Mouse (Mus musculus) spleen, adult 2 months (tissue): Measurements from ENCODE around the gene Bglap2. TPM values are rescaled to one million over a fixed set of nuclear protein-coding genes. Genes with fewer than 3 reads are reported as not detected.

ENCODE experiments used
- DNase-seq, 2 experiments: peaks; one replicate each; pipeline versions ENCODE4 v3.0.0 to v3.0.0-alpha.2; 2012 to 2021; ENCODE audit warnings: low spot score in 2 of 2, low read depth in 1 of 2
- H3K27ac ChIP-seq: fragments of 200-500 bp; 2 replicates; pipeline ENCODE4 v1.5.1; 2012; ENCODE audit warnings: low read length, inconsistent platforms; ENCODE audit not compliant: insufficient read depth
- H3K27me3 ChIP-seq: fragments of 200-500 bp; 2 replicates; pipeline ENCODE4 v1.6.1; 2012; ENCODE audit warnings: mild to moderate bottlenecking, moderate library complexity, low read length, inconsistent platforms; ENCODE audit not compliant: control insufficient read depth, insufficient read depth
- H3K36me3 ChIP-seq: fragments of 200-500 bp; 2 replicates; pipeline ENCODE4 v1.6.1; 2012; ENCODE audit warnings: mild to moderate bottlenecking, low read length, inconsistent platforms; ENCODE audit not compliant: control insufficient read depth, insufficient read depth
- H3K4me1 ChIP-seq: fragments of 200-500 bp; 2 replicates; pipeline ENCODE4 v1.6.1; 2011; ENCODE audit warnings: inconsistent platforms; ENCODE audit not compliant: control insufficient read depth, insufficient read depth, insufficient read length
- H3K4me3 ChIP-seq: fragments of 200-500 bp; 2 replicates; pipeline ENCODE4 v1.5.1; 2011; ENCODE audit warnings: mild to moderate bottlenecking, inconsistent platforms; ENCODE audit not compliant: insufficient read depth, insufficient read length; ENCODE audit errors: extremely low read depth
- CTCF ChIP-seq: fragments of 200-500 bp; IDR thresholded peaks from 2 replicates; pipeline ENCODE4 v1.5.1; 2011; ENCODE audit warnings: mild to moderate bottlenecking, inconsistent platforms; ENCODE audit not compliant: insufficient read depth, insufficient read length, insufficient replicate concordance; ENCODE audit errors: extremely low read depth
- POLR2A ChIP-seq: fragments of 200-500 bp; IDR thresholded peaks from 2 replicates; pipeline ENCODE4 v1.6.1; 2011; ENCODE audit warnings: low read depth, low read length, inconsistent platforms
- WGBS: fragments of 180-500 bp; shearing (Covaris S2); methylation state at CpG from one replicate; pipeline ENCODE4 v1.1.7; 2018; 5-methylcytosine and 5-hydroxymethylcytosine counted together
- polyA plus RNA-seq: library from polyadenylated mRNA; depleted of rRNA; stranded (reverse); fragments of >200 nt; gene quantifications from 2 replicates; pipeline ENCODE4 v1.2.3, GENCODE M21; 2012

The Bglap2 gene
- polyA plus RNA-seq, 1 experiment, result not detected

DNA sequence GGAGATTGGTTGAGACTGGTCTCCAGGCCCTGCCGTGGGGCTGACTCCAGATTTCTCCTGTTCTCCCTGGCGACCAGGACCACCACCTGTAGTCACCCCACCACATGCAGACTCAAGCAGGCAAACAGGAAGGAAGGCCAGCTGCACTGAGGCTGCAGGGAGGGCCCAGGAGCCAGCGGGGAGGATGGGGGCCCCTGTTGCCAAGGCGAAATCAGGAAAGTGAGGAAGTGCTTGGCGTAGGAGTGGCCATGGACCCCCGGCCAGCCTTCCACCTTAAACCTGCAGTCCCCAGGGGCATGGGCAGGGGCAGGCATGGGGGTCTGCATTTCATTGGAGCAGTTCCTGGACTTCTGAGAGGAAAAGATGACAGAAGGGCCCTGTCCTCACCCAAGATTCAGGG lies 17.4 kb downstream of the Bglap2 start:
- DNase-seq, result no peak
- TF ChIP-seq CTCF, result no peak
- TF ChIP-seq POLR2A, result no peak
- peaks cover 46% of the 10 kb centered on the region for H3K36me3 ChIP-seq
- no peaks in the 10 kb centered on the region for H3K4me1 ChIP-seq
- no peak overlapping the region for H3K27ac ChIP-seq
- WGBS, result 25% methylated on average over 6 of the region's 6 CpGs
- H3K4me3 ChIP-seq, result no peak overlapping the region
- H3K27me3 ChIP-seq, result no peaks in the 10 kb centered on the region

DNA sequence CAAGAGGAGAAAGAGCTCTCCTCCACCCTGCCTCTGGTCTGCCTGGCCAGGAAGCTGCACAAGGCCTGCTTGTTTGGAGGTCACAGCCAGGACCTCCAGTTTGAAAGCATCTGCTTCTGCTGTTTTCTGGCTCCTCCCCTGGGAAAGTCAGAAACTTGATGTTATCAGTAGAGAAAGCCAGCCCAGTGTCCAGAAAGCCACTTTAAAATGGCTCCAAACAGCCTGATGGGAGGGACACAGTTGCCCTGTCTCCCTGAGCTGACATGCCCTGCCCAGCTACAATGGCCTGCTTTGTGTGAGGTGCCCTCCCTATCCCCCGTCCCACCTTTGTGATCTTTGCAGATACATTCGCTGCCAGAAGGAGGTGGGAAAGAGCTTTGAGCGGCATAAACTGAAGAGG lies 18.5 kb downstream of the Bglap2 start:
- WGBS, result 82% methylated on average over 3 of the region's 3 CpGs
- Histone ChIP-seq H3K4me3 (no peak overlapping the region), H3K27me3 (no peaks in the 10 kb centered on the region), H3K36me3 (peaks cover 55% of the 10 kb centered on the region), H3K4me1 (no peaks in the 10 kb centered on the region), H3K27ac (no peak overlapping the region)
- DNase-seq, result no peak
- TF ChIP-seq CTCF (no peak), POLR2A (no peak)

DNA sequence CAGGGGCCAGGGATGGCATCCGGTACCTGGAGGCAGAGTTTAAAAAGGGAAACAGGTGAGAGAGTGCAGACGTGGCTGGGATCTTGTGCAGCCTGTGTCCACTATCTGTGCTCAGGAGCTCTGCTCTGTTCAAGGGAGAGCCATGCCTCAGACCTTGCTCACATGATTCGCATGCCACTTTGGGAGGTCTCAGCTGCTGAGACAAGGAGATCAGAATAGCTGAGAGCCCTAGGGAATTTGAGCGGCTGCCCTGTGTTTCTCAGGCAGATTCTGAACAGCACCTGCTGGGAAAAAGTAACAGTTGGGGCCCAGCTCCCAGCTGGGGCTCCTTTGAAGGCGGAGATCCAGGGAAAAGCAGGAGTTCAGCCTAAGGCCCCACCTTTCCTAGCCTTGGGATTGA lies 18.9 kb downstream of the Bglap2 start:
- Histone ChIP-seq H3K27ac (no peak overlapping the region), H3K36me3 (peaks cover 58% of the 10 kb centered on the region), H3K27me3 (no peaks in the 10 kb centered on the region), H3K4me3 (no peak overlapping the region), H3K4me1 (no peaks in the 10 kb centered on the region)
- no peak for DNase-seq
- whole genome bisulfite sequencing, result 65% methylated on average over 5 of the region's 5 CpGs
- TF ChIP-seq CTCF (no peak), POLR2A (no peak)

GRCm38 (mm10) chr3:88354396-88355165 lies 23.9 kb downstream of the Bglap2 start:
- Histone ChIP-seq H3K27me3 (no peaks in the 10 kb centered on the region), H3K27ac (no peak overlapping the region), H3K36me3 (peaks cover 72% of the 10 kb centered on the region), H3K4me3 (no peak overlapping the region), H3K4me1 (no peaks in the 10 kb centered on the region)
- TF ChIP-seq CTCF (no peak), POLR2A (no peak)
- 99% methylated on average over 8 of the region's 8 CpGs for WGBS
- no peak for DNase-seq

DNA sequence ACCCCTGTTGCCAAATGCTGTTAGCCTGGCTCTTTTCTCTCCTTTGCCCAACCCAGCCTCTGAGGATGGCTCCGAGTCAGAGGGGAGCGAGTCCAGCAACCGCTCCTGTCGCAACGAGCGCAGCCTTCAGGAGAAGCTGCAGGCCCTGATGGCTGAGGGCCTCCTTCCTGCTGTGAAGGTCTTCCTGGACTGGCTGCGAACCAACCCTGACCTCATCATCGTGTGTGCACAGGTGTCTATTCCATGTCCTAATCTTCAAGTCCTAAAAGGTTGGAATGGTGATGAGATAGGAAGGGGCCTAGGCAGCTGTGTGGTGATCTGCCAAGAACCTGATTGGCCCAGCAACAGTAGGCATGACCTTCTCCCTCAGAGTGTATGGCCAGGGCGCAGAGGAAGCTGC lies 25.6 kb downstream of the Bglap2 start:
- Histone ChIP-seq H3K27me3 (no peaks in the 10 kb centered on the region), H3K4me3 (no peak overlapping the region), H3K36me3 (peaks cover 77% of the 10 kb centered on the region), H3K4me1 (no peaks in the 10 kb centered on the region), H3K27ac (no peak overlapping the region)
- DNase-seq, result no peak
- WGBS, result 90% methylated on average over 9 of the region's 9 CpGs
- no peak for TF ChIP-seq POLR2A
- TF ChIP-seq CTCF, result no peak

GRCm38 (mm10) chr3:88350732-88351131 lies 27.8 kb downstream of the Bglap2 start:
- no peak for DNase-seq
- peaks cover 77% of the 10 kb centered on the region for H3K36me3 ChIP-seq
- TF ChIP-seq CTCF (no peak), POLR2A (no peak)
- H3K4me1 ChIP-seq, result no peaks in the 10 kb centered on the region
- H3K4me3 ChIP-seq, result no peak overlapping the region
- H3K27ac ChIP-seq, result no peak overlapping the region
- H3K27me3 ChIP-seq, result no peaks in the 10 kb centered on the region
- WGBS, result 95% methylated on average over 13 of the region's 13 CpGs

GRCm38 (mm10) chr3:88339006-88339405 lies 39.5 kb downstream of the Bglap2 start:
- WGBS, result 92% methylated on average over 3 of the region's 3 CpGs
- peaks cover 16% of the 10 kb centered on the region for H3K36me3 ChIP-seq
- H3K27ac ChIP-seq, result no peak overlapping the region
- H3K4me3 ChIP-seq, result no peak overlapping the region
- H3K27me3 ChIP-seq, result no peaks in the 10 kb centered on the region
- no peak for DNase-seq
- peaks cover 6% of the 10 kb centered on the region; the same call in 1 of the 2 replicates for H3K4me1 ChIP-seq
- TF ChIP-seq CTCF, result no peak
- TF ChIP-seq POLR2A, result no peak
